Mouse (Mus musculus) c-Kit-negative CD71-positive TER-119-positive erythroid progenitor cells, embryonic 14.5 days (primary cell): ENCODE data around the gene Fmnl3.

Source experiments
- DNase-seq: peaks from one replicate; pipeline ENCODE4 v3.0.0-alpha.2; 2013; ENCODE audit warnings: low read depth, low spot score

The Fmnl3 gene

GRCm38 (mm10) chr15:99317267-99317651 is 53.0 kb downstream of the Fmnl3 start:
- DNase-seq = no peak

- DNase-seq = no peak
These were observed 53.7 kb downstream of the Fmnl3 start for GRCm38 (mm10) chr15:99316314-99317266.

- DNase-seq = no peak
These were observed 55.4 kb downstream of the Fmnl3 start for GRCm38 (mm10) chr15:99314891-99315290.

GRCm38 (mm10) chr15:99310617-99311016 is 59.7 kb downstream of the Fmnl3 start:
- no peak for DNase-seq

- DNase-seq = no peak
These were observed 60.7 kb downstream of the Fmnl3 start for GRCm38 (mm10) chr15:99309549-99309948.

- no peak for DNase-seq
These were observed 62.8 kb downstream of the Fmnl3 start for GRCm38 (mm10) chr15:99307476-99307875.

GRCm38 (mm10) chr15:99296213-99296612 is 74.1 kb downstream of the Fmnl3 start:
- no peak for DNase-seq

- no peak for DNase-seq
These were observed 74.7 kb downstream of the Fmnl3 start, which contains the start of gene Fam186b for GRCm38 (mm10) chr15:99295484-99295981. Gene Fam186b, minus strand, starts transcription at chr15:99295888.

- peak; percentile 51 for DNase-seq
These were observed 75.4 kb downstream of the Fmnl3 start, which contains the start of gene Prpf40b for GRCm38 (mm10) chr15:99294813-99295374. Gene Prpf40b, plus strand, starts transcription at chr15:99295087.

GRCm38 (mm10) chr15:99294287-99294686 is 76.0 kb downstream of the Fmnl3 start:
- DNase-seq = no peak

GRCm38 (mm10) chr15:99290586-99290985 is 79.7 kb downstream of the Fmnl3 start:
- no peak for DNase-seq

- no peak for DNase-seq
These were observed 85.1 kb downstream of the Fmnl3 start for GRCm38 (mm10) chr15:99285189-99285535.

- DNase-seq = no peak
These were observed 85.6 kb downstream of the Fmnl3 start for GRCm38 (mm10) chr15:99284527-99285188.

GRCm38 (mm10) chr15:99283456-99283855 is 86.8 kb downstream of the Fmnl3 start:
- no peak for DNase-seq

GRCm38 (mm10) chr15:99278271-99278670 is 92.0 kb downstream of the Fmnl3 start:
- no peak for DNase-seq

GRCm38 (mm10) chr15:99276095-99276494 is 94.2 kb downstream of the Fmnl3 start:
- no peak for DNase-seq
